Mouse (Mus musculus): ENCODE data around the gene Igflr1. TPM values are rescaled to one million over a fixed set of nuclear protein-coding genes. Genes with fewer than 3 reads are reported as not detected.

Igflr1 gene
- polyA plus RNA-seq (2015; fragmentation: Nextera tagmentation; extraction: Ambion mirVana), result 4.6 and 5.0 TPM in 2 replicates

DNA sequence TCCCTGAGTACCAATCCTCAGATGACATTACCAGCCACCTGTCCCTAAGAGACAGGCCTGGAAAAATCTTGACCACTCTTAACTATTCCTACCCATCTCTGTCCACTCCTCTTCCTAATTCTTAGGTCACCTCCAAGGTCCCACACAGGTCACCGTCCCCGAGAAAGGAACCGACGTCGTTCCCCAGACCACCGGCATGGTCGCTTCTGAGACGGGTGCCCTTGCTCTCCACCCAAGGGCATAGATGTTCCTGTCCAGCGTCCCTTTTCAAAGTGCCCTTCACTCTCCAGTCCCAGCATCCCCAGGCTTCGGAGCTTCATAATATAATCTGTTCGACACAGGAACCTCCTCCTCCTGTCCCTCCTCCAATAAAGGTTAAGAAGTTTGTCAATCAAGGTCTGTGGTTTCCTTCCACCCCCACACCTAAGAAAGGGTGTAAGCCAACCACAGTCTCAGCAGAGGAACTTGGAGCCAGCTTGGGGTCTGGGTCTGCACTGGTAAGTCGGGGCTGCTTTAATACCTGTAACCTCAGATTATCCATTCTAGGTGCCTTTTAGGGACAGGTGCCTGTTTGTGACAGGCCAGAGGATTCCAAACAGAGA is at the start of gene Igflr1:
TSS of gene Igflr1 (plus strand) at position 458 of the 602 bp plus-strand sequence.
- Histone ChIP-seq H3K9me3 (no peaks in the 10 kb centered on the region), H3K27ac (no peak within 1 kb of the TSS), H3K9ac (no peak within 1 kb of the TSS), H3K4me2 (peak within 1 kb of the TSS; percentile 79), H3K4me3 (peak within 1 kb of the TSS; percentile 91), H3K27me3 (no peaks in the 10 kb centered on the region), H3K36me3 (peaks cover 46% of the 10 kb centered on the region), H3K4me1 (peaks cover 17% of the 10 kb centered on the region)
- 93% methylated on average over 12 of the region's 12 CpGs for WGBS
- ATAC-seq (ENCODE audit: borderline replicate concordance, extremely low read depth, low FRiP score, low TSS enrichment), result no peak

GRCm38 (mm10) chr7:30518325-30518724 is 46.9 kb upstream of the Igflr1 start:
- Histone ChIP-seq H3K4me1 (no peaks in the 10 kb centered on the region), H3K4me3 (no peak overlapping the region), H3K27ac (no peak overlapping the region), H3K9ac (no peak overlapping the region), H3K36me3 (peaks cover 1% of the 10 kb centered on the region; the same call in 1 of the 2 replicates), H3K9me3 (no peaks in the 10 kb centered on the region), H3K4me2 (no peak overlapping the region), H3K27me3 (no peaks in the 10 kb centered on the region)
- no peak for ATAC-seq (ENCODE audit: borderline replicate concordance, extremely low read depth, low FRiP score, low TSS enrichment)
- WGBS, result 25% methylated on average over 8 of the region's 8 CpGs

GRCm38 (mm10) chr7:30520396-30520795 is 44.8 kb upstream of the Igflr1 start:
- peaks cover 14% of the 10 kb centered on the region for H3K36me3 ChIP-seq
- no peaks in the 10 kb centered on the region for H3K27me3 ChIP-seq
- H3K27ac ChIP-seq, result no peak overlapping the region
- H3K4me3 ChIP-seq, result no peak overlapping the region
- H3K9ac ChIP-seq, result no peak overlapping the region
- no peaks in the 10 kb centered on the region for H3K4me1 ChIP-seq
- ATAC-seq (ENCODE audit: borderline replicate concordance, extremely low read depth, low FRiP score, low TSS enrichment), result 0 out of 2 replicates have a peak, but pooled peaks have one; percentile 32
- H3K4me2 ChIP-seq, result no peak overlapping the region
- WGBS, result 72% methylated on average over 4 of the region's 4 CpGs
- no peaks in the 10 kb centered on the region for H3K9me3 ChIP-seq

DNA sequence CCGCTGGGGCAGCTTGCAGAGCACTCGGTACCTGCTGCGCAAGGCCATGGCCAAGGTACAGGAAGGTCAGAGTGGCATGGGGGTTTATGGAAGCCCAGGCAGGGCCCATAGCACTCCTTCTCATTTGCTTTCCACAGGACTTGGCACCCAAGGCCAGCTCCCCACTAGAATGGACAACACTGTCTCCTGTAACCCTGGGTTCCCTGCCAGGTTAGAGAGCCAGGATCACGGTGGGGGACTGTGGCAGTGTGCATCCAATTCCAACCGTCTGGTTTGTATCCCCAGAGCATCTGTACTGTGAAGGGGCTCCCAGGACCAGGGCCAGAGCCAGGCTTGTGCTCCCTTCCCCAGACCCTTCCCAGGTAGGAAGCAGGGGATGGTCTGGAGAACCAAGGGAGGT is 44.4 kb upstream of the Igflr1 start:
- H3K36me3 ChIP-seq, result peaks cover 14% of the 10 kb centered on the region
- no peaks in the 10 kb centered on the region for H3K27me3 ChIP-seq
- no peak overlapping the region for H3K9ac ChIP-seq
- H3K9me3 ChIP-seq, result no peaks in the 10 kb centered on the region
- no peak overlapping the region for H3K4me3 ChIP-seq
- H3K27ac ChIP-seq, result no peak overlapping the region
- no peak for ATAC-seq (ENCODE audit: borderline replicate concordance, extremely low read depth, low FRiP score, low TSS enrichment)
- 74% methylated on average over 5 of the region's 5 CpGs for WGBS
- peaks cover 1% of the 10 kb centered on the region for H3K4me1 ChIP-seq
- H3K4me2 ChIP-seq, result no peak overlapping the region

DNA sequence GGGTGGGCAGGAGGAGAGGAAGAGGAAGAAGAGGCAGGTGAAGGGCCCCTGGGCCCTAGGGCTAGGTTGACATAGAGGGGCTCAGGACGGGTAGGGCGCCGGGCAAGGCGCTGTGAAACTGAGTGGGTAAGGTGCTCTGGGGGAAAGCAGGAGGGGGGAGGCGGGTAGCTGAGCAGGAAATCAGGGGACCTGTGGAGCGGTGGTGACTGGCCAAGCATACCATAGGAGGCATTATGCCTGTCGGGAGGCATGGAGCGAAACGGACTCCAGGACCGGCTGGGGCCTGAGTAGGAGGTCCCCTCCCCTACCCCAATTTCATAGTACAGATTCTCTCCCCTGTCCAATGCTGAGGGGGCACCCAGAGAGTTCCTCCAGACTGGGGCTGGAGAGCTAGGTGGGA is 42.4 kb upstream of the Igflr1 start:
- Histone ChIP-seq H3K4me1 (peaks cover 12% of the 10 kb centered on the region), H3K9me3 (no peaks in the 10 kb centered on the region), H3K27me3 (no peaks in the 10 kb centered on the region), H3K4me2 (no peak overlapping the region), H3K9ac (no peak overlapping the region), H3K27ac (no peak overlapping the region), H3K36me3 (peaks cover 24% of the 10 kb centered on the region), H3K4me3 (no peak overlapping the region)
- no peak for ATAC-seq (ENCODE audit: borderline replicate concordance, extremely low read depth, low FRiP score, low TSS enrichment)
- 76% methylated on average over 10 of the region's 10 CpGs for WGBS

DNA sequence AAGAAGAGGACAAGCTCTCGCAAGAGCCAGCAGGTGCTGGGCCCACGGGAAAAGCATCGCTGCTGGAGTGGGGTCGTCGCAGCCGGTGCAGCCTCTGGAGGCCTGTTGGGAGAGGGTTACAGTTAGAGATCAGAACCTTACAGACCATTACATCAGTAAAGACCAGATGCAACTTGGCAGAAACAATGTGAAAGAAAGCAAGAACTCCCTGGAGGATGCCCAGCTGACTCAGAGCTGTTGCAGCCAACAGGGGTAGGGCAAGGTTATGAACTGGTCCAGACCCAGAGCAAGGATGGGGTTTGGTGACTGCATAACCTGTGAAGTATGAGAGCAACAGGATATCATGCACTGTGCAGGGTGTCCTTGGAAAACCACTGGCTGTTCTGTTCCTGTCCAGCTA is 40.7 kb upstream of the Igflr1 start:
- no peak overlapping the region for H3K4me2 ChIP-seq
- no peak for ATAC-seq (ENCODE audit: borderline replicate concordance, extremely low read depth, low FRiP score, low TSS enrichment)
- H3K4me3 ChIP-seq, result no peak overlapping the region
- H3K27ac ChIP-seq, result no peak overlapping the region
- H3K9me3 ChIP-seq, result no peaks in the 10 kb centered on the region
- H3K4me1 ChIP-seq, result peaks cover 12% of the 10 kb centered on the region
- peaks cover 39% of the 10 kb centered on the region for H3K36me3 ChIP-seq
- 83% methylated on average over 6 of the region's 6 CpGs for WGBS
- no peak overlapping the region for H3K9ac ChIP-seq
- no peaks in the 10 kb centered on the region for H3K27me3 ChIP-seq

DNA sequence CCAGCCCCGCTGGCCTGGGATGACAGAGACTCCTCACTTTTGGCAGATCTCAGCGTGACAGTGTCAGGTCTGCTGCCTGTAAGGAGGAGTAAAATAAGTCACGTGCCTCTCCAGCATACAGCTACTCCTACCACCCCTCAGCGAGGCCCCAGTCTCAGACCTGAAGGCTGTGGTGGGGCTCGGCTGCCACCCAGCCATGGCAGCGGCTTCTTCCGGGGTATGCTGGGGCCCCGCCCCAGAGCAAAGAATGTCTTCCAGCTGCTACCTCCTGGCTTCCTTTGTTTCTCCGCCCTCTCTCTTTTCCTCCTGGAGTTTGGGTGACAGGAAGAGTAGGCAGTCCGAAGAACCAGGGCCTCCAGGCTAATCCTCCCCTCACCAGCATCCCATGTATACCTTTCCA is 39.3 kb upstream of the Igflr1 start:
- Histone ChIP-seq H3K9ac (no peak overlapping the region), H3K36me3 (peaks cover 50% of the 10 kb centered on the region), H3K27ac (peak overlapping the region; percentile 35), H3K4me2 (peak overlapping the region; percentile 26), H3K4me1 (peaks cover 12% of the 10 kb centered on the region), H3K9me3 (no peaks in the 10 kb centered on the region), H3K27me3 (no peaks in the 10 kb centered on the region), H3K4me3 (no peak overlapping the region)
- 0 out of 2 replicates have a peak, but pooled peaks have one; percentile 23 for ATAC-seq (ENCODE audit: borderline replicate concordance, extremely low read depth, low FRiP score, low TSS enrichment)
- WGBS, result 19% methylated on average over 10 of the region's 10 CpGs

DNA sequence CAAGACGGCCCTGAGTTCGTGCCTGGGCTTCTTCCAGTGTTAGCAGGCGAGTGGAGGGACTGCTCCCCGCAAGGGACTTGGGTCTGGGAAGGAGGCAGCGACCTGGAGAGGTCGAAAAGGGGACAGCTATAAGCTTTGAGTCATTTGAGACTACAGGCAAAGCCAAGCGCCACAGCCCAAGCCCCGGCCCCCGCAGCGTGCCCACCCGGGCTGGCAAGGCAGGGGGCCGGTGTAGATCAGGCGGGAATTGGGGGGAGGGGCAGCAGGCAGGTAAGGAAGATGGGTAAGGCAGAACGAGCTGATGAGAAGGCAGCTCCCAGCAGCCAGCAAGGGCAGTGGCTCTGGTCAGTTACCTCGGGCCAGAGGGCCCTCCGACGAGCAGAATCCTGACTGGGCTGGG is 38.8 kb upstream of the Igflr1 start:
- peak overlapping the region; percentile 35 for H3K27ac ChIP-seq
- no peak overlapping the region for H3K4me3 ChIP-seq
- no peaks in the 10 kb centered on the region for H3K9me3 ChIP-seq
- no peaks in the 10 kb centered on the region for H3K27me3 ChIP-seq
- peaks cover 53% of the 10 kb centered on the region for H3K36me3 ChIP-seq
- no peak overlapping the region for H3K9ac ChIP-seq
- peak overlapping the region; percentile 26 for H3K4me2 ChIP-seq
- H3K4me1 ChIP-seq, result peaks cover 12% of the 10 kb centered on the region
- WGBS, result 31% methylated on average over 17 of the region's 17 CpGs
- ATAC-seq (ENCODE audit: borderline replicate concordance, extremely low read depth, low FRiP score, low TSS enrichment), result no peak

- 0 out of 2 replicates have a peak, but pooled peaks have one; percentile 2 for ATAC-seq (ENCODE audit: borderline replicate concordance, extremely low read depth, low FRiP score, low TSS enrichment)
Observed at GRCm38 (mm10) chr7:30526981-30527380, 38.2 kb upstream of the Igflr1 start.

DNA sequence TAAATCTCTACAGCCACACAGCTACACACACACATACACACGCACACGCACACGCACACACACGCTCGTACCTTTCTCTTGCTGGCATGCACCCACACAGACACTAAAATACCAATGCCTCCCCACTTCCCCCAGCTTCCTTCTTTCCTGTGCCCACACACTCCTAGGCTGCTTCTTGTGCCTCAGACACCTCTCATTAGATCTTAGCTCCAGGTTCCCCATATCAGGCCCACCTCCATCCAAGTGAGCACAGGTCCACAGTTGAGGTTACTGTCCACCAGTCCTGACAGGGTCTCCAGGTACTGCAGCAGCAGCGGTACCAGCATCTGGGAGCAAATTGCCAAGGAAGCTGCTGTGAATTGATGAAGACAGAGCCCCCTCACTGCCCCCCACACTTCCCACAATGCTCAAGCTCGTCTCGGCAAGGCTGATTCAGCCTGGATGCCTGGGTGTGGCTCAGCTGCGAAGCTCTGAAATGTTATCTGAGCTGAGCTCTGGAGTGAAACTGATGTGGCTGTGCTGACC is 33.9 kb upstream of the Igflr1 start:
- H3K9me3 ChIP-seq, result no peaks in the 10 kb centered on the region
- no peak overlapping the region for H3K27ac ChIP-seq
- H3K4me3 ChIP-seq, result no peak overlapping the region
- H3K4me1 ChIP-seq, result peaks cover 36% of the 10 kb centered on the region
- 83% methylated on average over 9 of the region's 9 CpGs for WGBS
- H3K9ac ChIP-seq, result no peak overlapping the region
- H3K4me2 ChIP-seq, result no peak overlapping the region
- no peaks in the 10 kb centered on the region for H3K27me3 ChIP-seq
- H3K36me3 ChIP-seq, result peaks cover 50% of the 10 kb centered on the region
- no peak for ATAC-seq (ENCODE audit: borderline replicate concordance, extremely low read depth, low FRiP score, low TSS enrichment)

More at GRCm38 (mm10) chr7:30526981-30527380, 38.2 kb upstream of the Igflr1 start:
- Histone ChIP-seq H3K27ac (no peak overlapping the region), H3K9me3 (no peaks in the 10 kb centered on the region), H3K27me3 (no peaks in the 10 kb centered on the region), H3K4me2 (0 out of 2 replicates have a peak overlapping the region, but pooled peaks have one; percentile 26), H3K4me3 (no peak overlapping the region), H3K9ac (no peak overlapping the region), H3K4me1 (peaks cover 12% of the 10 kb centered on the region), H3K36me3 (peaks cover 58% of the 10 kb centered on the region)
- 82% methylated on average over 14 of the region's 14 CpGs for WGBS

GRCm38 (mm10) chr7:30532931-30533330 is 32.3 kb upstream of the Igflr1 start:
- Histone ChIP-seq H3K36me3 (peaks cover 39% of the 10 kb centered on the region), H3K9ac (peak overlapping the region; percentile 29), H3K4me2 (peak overlapping the region; percentile 94), H3K27me3 (no peaks in the 10 kb centered on the region), H3K27ac (no peak overlapping the region), H3K4me3 (no peak overlapping the region), H3K9me3 (no peaks in the 10 kb centered on the region), H3K4me1 (peaks cover 31% of the 10 kb centered on the region)
- ATAC-seq (ENCODE audit: borderline replicate concordance, extremely low read depth, low FRiP score, low TSS enrichment), result no peak
- 24% methylated on average over 8 of the region's 8 CpGs for whole genome bisulfite sequencing

GRCm38 (mm10) chr7:30533941-30534632 is 31.1 kb upstream of the Igflr1 start:
- Histone ChIP-seq H3K9me3 (no peaks in the 10 kb centered on the region), H3K36me3 (peaks cover 33% of the 10 kb centered on the region), H3K27me3 (no peaks in the 10 kb centered on the region), H3K27ac (peak overlapping the region; percentile 59), H3K4me1 (peaks cover 31% of the 10 kb centered on the region), H3K4me2 (peak overlapping the region; percentile 94), H3K9ac (peak overlapping the region; percentile 70), H3K4me3 (peak overlapping the region; percentile 64)
- WGBS, result 9% methylated on average over 23 of the region's 26 CpGs
- ATAC-seq (ENCODE audit: borderline replicate concordance, extremely low read depth, low FRiP score, low TSS enrichment), result peak; percentile 40; the same call in 1 of the 2 replicates

All from lung, embryonic 15.5 days (tissue).